Mouse (Mus musculus): ENCODE measurements around the gene Btbd18.

- TF ChIP-seq TAL1 (IDR thresholded peaks at IDR 0.05; ENCODE audit: low read length), result no peak
- TF ChIP-seq GATA1 (IDR thresholded peaks at IDR 0.05; ENCODE audit: low read length), result no peak
Observed at GRCm38 (mm10) chr2:84690050-84690449, 31.2 kb downstream of the Btbd18 start.
